Mouse (Mus musculus) heart, embryonic 11.5 days (tissue): ENCODE measurements around the gene Gm10722. TPM values are rescaled to one million over a fixed set of nuclear protein-coding genes. Genes with fewer than 3 reads are reported as not detected.
"Not testable (repeated sequence)": the region's sequence is repeated elsewhere in the genome, so short reads cannot be mapped to it uniquely, and the experiment has no call there.

ENCODE experiments used
- ATAC-seq: fragments of 200-750 bp; cut with Nextera tagmentation; replicated peaks from 2 replicates; pipeline ENCODE4 v1.8.0; 2017; ENCODE audit warnings: moderate library complexity; ENCODE audit not compliant: insufficient number of reproducible peaks, low FRiP score, low TSS enrichment
- H3K27ac ChIP-seq: fragments of 300-500 bp; sonication (generic); 2 replicates; pipeline ENCODE4 v1.5.1; 2014; ENCODE audit warnings: mild to moderate bottlenecking, low read depth, low read length
- H3K27me3 ChIP-seq: fragments of 300-500 bp; sonication (generic); 2 replicates; pipeline ENCODE4 v1.6.1; 2014; ENCODE audit warnings: mild to moderate bottlenecking, low read length, mixed read lengths; ENCODE audit not compliant: control insufficient read depth, insufficient read depth
- H3K36me3 ChIP-seq: fragments of 300-500 bp; sonication (generic); 2 replicates; pipeline ENCODE4 v1.6.1; 2014; ENCODE audit warnings: mild to moderate bottlenecking, low read length, moderate library complexity, mixed read lengths; ENCODE audit not compliant: control insufficient read depth, insufficient read depth
- H3K4me1 ChIP-seq: fragments of 300-500 bp; sonication (generic); 2 replicates; pipeline ENCODE4 v1.6.1; 2014; ENCODE audit warnings: low read length; ENCODE audit not compliant: control insufficient read depth, insufficient read depth
- H3K4me2 ChIP-seq: fragments of 300-500 bp; sonication (generic); 2 replicates; pipeline ENCODE4 v1.6.1; 2014; ENCODE audit warnings: mild to moderate bottlenecking, moderate library complexity
- H3K4me3 ChIP-seq: fragments of 300-500 bp; sonication (generic); 2 replicates; pipeline ENCODE4 v1.5.1; 2014; ENCODE audit warnings: low read depth, low read length
- H3K9ac ChIP-seq: fragments of 300-500 bp; sonication (generic); 2 replicates; pipeline ENCODE4 v1.6.1; 2014; ENCODE audit warnings: mild to moderate bottlenecking, low read depth, low read length, moderate library complexity
- H3K9me3 ChIP-seq: fragments of 300-500 bp; sonication (generic); replicated peaks from 2 replicates; pipeline ENCODE4 v1.6.1; 2016; ENCODE audit warnings: low read length; ENCODE audit not compliant: control insufficient read depth
- WGBS: fragments of 180-500 bp; shearing (Covaris S2); extraction: QIAGEN DNeasy Blood & Tissue Kit; methylation state at CpG from one replicate; pipeline ENCODE4 v1.1.7; 2014; ENCODE audit not compliant: insufficient replicate concordance; 5-methylcytosine and 5-hydroxymethylcytosine counted together
- polyA plus RNA-seq: library from polyadenylated mRNA; unstranded; fragments of >200 nt; fragmentation: Nextera tagmentation; extraction: Ambion mirVana; gene quantifications from 2 replicates; pipeline ENCODE4 v1.2.1, GENCODE M21; 2014

Gm10722 gene
- polyA plus RNA-seq, 1 experiment from 2014 or later, result not detected

GRCm38 (mm10) chr9:3012054-3012621 lies 11.4 kb downstream of the Gm10722 start:
- not testable (repeated sequence) for H3K9ac ChIP-seq, H3K4me2 ChIP-seq, H3K27ac ChIP-seq, H3K9me3 ChIP-seq, H3K36me3 ChIP-seq, H3K4me3 ChIP-seq, H3K4me1 ChIP-seq, H3K27me3 ChIP-seq
- ATAC-seq, result 0 out of 2 replicates have a peak, but pooled peaks have one; percentile 8
- 86% methylated on average over 2 of the region's 7 CpGs for WGBS

- H3K9me3 ChIP-seq, H3K27me3 ChIP-seq, H3K4me2 ChIP-seq, H3K9ac ChIP-seq, H3K4me1 ChIP-seq, H3K4me3 ChIP-seq, H3K36me3 ChIP-seq, H3K27ac ChIP-seq: not testable (repeated sequence)
- ATAC-seq, result peak; percentile 56; the same call in 1 of the 2 replicates
- no CpG with 5 or more reads among the region's 11 CpGs for WGBS
These were observed 12.1 kb downstream of the Gm10722 start, which contains the start of gene Gm10721 for GRCm38 (mm10) chr9:3012733-3013279. Gene Gm10721 (plus strand): TSS chr9:3013140.

GRCm38 (mm10) chr9:3015354-3015753 lies 14.6 kb downstream of the Gm10722 start, which contains the start of gene Gm10720:
Gene Gm10720 (plus strand): TSS chr9:3015654.
- 55% methylated on average over 4 of the region's 9 CpGs for WGBS
- not testable (repeated sequence) for H3K4me1 ChIP-seq, H3K4me2 ChIP-seq, H3K27ac ChIP-seq, H3K9me3 ChIP-seq, H3K27me3 ChIP-seq, H3K9ac ChIP-seq, ATAC-seq, H3K36me3 ChIP-seq, H3K4me3 ChIP-seq

GRCm38 (mm10) chr9:3015896-3016295 lies 15.2 kb downstream of the Gm10722 start:
- H3K9ac ChIP-seq, H3K4me1 ChIP-seq, H3K9me3 ChIP-seq, H3K4me2 ChIP-seq, H3K27ac ChIP-seq, H3K36me3 ChIP-seq, H3K4me3 ChIP-seq, H3K27me3 ChIP-seq, ATAC-seq: not testable (repeated sequence)
- 64% methylated on average over 4 of the region's 6 CpGs for WGBS

- not testable (repeated sequence) for H3K4me2 ChIP-seq, H3K9ac ChIP-seq, H3K27me3 ChIP-seq, H3K36me3 ChIP-seq, H3K27ac ChIP-seq, H3K4me3 ChIP-seq, H3K4me1 ChIP-seq, H3K9me3 ChIP-seq, ATAC-seq
- WGBS, result no CpG with 5 or more reads among the region's 9 CpGs
These were observed 16.4 kb downstream of the Gm10722 start, which contains the start of gene Gm10719 for GRCm38 (mm10) chr9:3017108-3017507. Gene Gm10719 (plus strand): TSS chr9:3017408.

- not testable (repeated sequence) for H3K27me3 ChIP-seq, H3K9ac ChIP-seq, H3K4me2 ChIP-seq, H3K4me3 ChIP-seq, H3K36me3 ChIP-seq, ATAC-seq, H3K9me3 ChIP-seq, H3K4me1 ChIP-seq, H3K27ac ChIP-seq
- 65% methylated on average over 9 of the region's 9 CpGs for WGBS
These were observed 18.2 kb downstream of the Gm10722 start for GRCm38 (mm10) chr9:3018944-3019343.

- H3K4me2 ChIP-seq, H3K4me1 ChIP-seq, H3K4me3 ChIP-seq, H3K36me3 ChIP-seq, H3K9ac ChIP-seq, H3K9me3 ChIP-seq, H3K27ac ChIP-seq, H3K27me3 ChIP-seq: not testable (repeated sequence)
- 70% methylated on average over 11 of the region's 19 CpGs for WGBS
- ATAC-seq, result peak; percentile 70
These were observed 19.4 kb downstream of the Gm10722 start for GRCm38 (mm10) chr9:3019835-3020727.

- H3K4me3 ChIP-seq, H3K4me1 ChIP-seq, H3K27ac ChIP-seq, H3K4me2 ChIP-seq, H3K36me3 ChIP-seq, H3K27me3 ChIP-seq, H3K9ac ChIP-seq, H3K9me3 ChIP-seq, ATAC-seq: not testable (repeated sequence)
- WGBS, result 67% methylated on average over 9 of the region's 13 CpGs
These were observed 21.7 kb downstream of the Gm10722 start for GRCm38 (mm10) chr9:3022316-3023008.
